Mouse (Mus musculus) kidney, postnatal 14 days (tissue): ENCODE measurements around the gene Fkbp3.
"Not testable (repeated sequence)": the region's sequence is repeated elsewhere in the genome, so short reads cannot be mapped to it uniquely, and the experiment has no call there.

Experiments
- DNase-seq: peaks from one replicate; pipeline ENCODE4 v3.0.0; 2022; ENCODE audit warnings: mixed read lengths

Gene Fkbp3

GRCm38 (mm10) chr12:65073611-65074178 is at the start of gene Fkbp3:
Gene Fkbp3 (minus strand): TSS chr12:65074007.
- peak; percentile 98 for DNase-seq

GRCm38 (mm10) chr12:65119451-65119850 is 45.6 kb upstream of the Fkbp3 start:
- DNase-seq = no peak

DNA sequence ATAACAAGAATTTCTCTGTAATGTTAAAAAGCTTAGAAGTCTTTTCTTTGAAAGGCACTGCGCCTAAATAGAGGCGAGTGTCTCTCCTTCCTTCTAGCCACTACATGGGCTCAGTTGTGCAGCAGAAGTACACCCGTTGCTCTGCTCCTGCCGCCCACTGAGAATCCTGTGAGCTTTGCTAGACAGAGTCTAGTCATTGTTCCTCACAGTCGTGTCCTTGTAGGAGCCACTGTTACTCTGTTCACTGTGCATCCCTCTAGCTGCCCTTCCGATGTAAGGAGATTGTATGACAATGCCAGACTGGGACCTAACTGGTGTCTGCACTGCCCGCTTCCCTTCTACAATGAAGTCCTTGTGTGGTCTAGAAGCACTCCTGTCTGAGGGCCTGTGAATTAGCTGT is 45.2 kb upstream of the Fkbp3 start:
- DNase-seq = no peak

DNA sequence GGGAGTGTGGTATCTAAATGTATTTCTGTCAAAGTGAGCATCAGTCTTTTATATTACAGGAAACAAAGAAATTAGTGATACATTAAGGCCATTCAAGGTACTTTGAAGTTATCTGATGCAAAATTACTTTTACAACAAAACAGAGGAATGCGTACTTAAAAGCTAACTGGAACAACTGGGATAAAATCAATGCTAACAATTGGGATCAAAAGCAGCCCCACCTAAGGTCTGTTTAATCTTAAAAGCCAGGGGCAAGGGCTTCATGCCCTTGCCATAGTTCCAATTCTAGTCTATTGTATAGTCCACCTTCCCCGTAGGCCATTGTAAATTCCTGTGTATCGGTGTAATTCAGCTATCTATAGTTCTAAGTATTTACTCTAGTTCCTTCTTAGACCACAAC is 41.2 kb upstream of the Fkbp3 start:
- DNase-seq = not testable (repeated sequence)

DNA sequence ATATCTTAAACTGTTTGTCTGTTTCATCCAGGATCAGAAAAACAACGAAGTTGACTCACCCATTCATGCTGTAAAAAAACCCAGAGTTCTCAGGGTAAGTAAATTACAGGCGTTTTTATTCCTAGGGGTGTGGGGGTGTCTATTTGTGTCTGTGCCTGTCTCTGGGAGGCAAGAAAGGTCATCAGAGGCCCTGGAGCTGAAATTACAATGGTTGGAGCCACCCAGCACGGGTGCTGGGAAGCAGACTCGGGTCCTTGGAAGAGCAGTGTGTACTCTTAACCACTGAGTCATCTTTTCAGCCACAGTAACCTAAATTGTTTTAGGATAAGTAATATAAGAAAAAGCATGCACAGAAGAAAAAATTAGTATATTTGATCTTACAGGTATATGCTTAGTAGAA is 40.1 kb upstream of the Fkbp3 start:
- DNase-seq = no peak

DNA sequence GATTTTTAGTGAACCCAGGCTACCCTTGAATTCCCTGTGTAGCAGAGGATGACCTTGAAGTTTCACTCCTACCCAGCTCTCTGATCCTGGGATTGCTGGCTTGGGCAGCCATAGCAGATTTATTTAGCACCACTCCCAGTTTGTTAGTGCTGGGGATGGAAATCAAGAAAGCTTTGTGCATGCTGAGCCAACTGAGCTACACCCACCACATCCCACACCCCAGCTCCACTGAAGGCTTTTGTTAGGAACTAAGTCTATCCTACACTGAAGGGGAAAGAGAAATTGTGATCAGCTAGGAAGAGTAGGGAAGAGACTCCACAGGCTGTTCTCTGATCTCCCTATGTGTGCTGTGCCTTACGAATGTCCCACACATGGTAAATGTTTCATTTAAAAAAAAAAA is 39.0 kb upstream of the Fkbp3 start:
- no peak for DNase-seq

DNA sequence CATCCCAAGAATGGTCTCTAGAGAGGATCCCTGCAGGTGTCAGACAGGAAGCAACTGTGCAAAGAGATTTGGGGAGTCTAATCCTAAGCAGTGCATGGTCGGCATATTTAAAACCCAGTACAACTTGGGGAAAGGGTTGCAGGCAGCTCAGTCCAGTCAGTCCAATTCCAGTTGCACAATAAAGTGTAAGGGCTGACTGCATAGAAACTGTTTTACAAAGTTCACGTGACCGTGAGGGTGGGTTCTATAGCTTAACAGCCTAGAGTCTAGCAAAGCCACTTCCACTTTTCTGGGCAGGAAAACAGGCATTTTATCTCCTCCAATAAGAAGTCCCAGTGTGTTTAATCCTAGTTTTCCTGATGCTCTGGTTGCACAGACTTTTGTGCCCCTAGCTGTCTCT is 37.7 kb upstream of the Fkbp3 start:
- DNase-seq = no peak

DNA sequence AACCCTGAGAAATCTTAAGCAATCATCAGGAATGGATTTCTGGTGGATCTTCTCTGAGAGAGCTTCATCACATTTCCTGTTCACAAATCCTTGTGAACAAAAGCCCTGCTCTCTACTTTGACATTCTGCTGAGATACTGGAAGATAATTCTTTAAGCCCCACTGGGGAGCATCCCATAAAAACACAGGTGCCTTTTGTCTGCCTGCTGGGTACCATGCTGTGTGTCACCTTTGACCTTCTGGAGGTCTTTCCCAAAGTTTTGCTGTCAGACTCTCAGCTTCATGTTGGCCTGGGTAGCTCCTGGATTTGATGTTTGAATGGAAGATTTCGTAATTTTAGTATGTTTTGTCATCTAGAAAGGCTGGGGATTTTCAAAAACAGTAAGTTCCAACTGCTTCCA is 34.9 kb upstream of the Fkbp3 start:
- DNase-seq = no peak

DNA sequence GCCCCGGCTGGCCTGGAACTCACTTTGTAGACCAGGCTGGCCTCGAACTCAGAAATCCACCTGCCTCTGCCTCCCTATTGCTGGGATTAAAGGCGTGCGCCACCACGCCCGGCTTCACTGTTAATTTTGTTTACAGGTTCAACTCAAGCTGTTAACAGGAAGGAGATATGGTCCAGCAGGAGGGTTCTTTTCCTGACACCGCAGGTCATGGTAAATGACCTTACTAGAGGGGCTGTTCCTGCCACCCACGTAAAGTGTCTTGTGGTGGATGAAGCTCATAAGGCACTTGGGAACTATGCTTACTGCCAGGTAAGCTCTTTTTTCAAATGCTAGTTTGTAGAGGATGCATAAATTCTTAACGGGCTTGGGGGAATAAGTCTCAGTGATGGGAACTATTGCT is 3.1 kb upstream of the Fkbp3 start:
- no peak for DNase-seq

- DNase-seq = no peak
Observed at GRCm38 (mm10) chr12:65075733-65076310, 2.0 kb upstream of the Fkbp3 start.

DNA sequence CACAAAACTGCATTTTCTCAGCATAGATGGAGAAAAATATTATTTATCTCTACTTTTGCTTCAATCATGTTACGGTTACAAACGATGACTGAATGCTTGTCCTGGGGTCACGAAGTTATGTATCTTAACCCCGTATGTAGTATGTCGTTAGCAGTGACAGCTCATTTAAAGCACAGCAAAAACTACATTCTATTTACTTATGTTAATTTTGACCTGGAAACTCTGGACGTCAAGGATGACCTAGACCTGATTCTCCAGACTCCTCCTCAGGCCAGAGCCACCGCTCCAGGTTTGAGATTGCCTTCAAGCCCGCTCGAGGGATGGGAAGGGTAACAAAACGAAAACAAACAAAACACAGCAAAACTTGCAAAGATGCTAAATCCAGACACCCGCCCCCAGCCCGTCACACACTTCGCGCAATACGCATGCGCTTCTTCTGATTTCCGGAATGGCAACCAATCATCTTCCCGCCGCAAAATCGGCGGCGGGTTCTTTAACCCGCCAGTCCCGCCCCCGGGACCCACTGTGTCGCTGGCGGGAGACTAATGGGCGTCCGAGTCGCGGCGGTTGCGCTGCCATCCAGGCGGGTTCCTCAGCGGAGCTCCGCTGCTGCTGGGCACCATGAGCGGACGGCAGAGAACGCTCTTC is 1.4 kb upstream of the Fkbp3 start, which contains the start of gene Fancm:
Gene Fancm (plus strand): TSS at position 519 of the 648 bp plus-strand sequence.
- peak; percentile 94 for DNase-seq

DNA sequence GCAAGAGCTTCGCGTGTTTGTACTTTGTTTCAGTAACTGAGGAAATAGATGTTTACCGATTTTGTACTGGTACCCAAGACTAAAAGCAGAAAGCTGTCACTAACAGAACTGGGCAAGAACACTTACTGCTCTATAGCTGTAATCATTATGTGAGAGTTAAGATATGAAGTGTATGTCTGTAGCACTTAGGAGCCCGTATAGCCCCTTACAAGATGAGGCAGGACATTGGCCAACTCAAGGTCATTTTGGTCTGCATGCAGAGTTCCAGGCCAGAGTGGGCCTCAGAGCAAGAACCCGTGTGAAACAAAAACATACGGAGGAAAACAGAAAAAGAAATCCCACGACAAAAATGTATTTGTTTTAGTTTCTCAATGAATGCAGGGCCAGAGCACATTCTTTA is 844 bp upstream of the Fkbp3 start:
- no peak for DNase-seq

DNA sequence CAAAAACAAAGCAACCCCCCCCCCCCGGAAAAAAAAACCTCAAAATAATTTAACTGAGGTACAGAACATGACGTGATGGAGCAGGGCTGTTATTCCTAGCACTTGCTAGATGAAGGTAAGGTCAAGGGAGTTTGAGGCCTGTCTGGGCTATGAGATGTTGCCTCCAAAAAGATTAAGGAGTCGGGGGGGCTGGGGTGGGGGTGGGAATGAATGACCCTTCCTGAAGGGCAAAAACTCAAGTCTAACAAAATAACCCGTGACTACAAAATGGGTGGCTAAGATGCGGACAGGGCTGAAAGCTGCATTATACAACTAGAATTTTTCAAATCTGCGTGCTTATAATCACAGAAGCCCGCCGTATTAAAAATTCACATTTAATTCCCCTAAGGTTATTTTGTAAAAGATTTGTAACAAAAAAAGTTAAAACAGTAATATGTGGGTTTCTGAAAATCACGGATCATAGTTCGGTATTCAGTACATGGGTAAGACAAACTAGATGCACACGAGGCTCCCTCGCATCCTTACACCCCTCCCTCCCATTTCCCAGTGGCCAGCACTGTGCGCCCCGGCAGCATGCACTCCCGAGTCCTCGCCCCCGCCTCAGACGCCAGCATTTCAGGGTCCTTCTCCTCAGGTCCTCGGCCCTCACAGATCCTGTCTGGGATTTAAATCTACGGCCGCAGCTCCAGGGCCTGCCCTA is 746 bp downstream of the Fkbp3 start:
- no peak for DNase-seq

GRCm38 (mm10) chr12:65068409-65068808 is 5.4 kb downstream of the Fkbp3 start:
- DNase-seq = no peak

GRCm38 (mm10) chr12:65066234-65066633 is 7.6 kb downstream of the Fkbp3 start:
- no peak for DNase-seq

DNA sequence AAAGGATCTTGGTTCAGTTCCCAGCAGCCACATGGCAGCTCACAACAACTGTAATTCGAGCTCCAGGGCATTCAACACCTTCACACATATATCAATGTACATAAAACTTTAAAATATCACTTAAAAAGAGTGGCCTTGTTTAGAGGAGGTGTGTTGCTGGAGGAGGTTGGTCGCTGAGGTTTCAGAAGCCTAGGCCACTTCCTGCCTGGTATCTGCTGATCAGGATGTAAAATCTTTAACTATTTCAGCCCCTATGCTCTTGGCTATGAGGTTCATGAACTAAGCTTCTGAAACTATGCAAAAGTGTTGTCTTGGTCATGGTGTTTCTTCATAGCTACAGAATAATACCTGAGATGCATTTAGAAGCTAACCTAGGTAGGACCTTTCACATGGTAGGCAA is 8.6 kb downstream of the Fkbp3 start:
- no peak for DNase-seq

DNA sequence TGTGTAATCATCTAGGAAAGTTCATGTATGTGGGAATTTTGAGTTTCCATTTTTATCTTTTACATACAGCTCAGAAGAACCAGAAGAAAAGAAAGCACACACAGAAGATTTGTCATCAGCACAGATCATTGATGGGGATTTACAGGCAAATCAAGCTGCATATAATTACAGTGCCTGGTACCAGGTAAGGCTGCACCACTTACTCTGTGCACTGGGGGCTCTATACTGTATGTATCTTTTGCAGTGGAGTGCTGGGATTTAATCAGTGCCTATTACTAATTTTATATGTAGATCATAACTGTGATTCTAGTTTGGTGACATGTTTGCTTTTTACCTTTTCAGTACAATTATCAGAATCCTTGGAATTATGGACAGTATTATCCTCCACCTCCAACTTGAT is 12.7 kb downstream of the Fkbp3 start:
- DNase-seq = no peak

DNA sequence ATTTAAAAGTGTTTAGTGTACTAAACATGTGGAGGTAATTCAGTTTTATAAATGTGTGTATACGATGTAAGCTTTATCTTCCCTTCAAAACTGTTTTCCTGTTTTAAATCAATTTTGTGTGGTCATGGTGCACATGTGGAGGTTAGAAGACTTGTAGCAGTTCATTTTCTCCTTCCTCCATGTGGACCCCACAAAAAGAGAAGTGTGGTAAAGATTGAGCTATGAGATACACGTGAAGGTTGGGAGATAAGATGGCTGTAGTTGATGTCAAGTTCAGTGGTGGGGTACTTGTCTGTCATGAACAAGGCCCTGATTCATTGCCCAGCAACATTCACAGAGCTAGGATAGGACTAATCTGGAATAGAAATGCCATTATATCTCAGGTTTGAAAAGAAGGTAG is 15.6 kb downstream of the Fkbp3 start:
- DNase-seq = no peak

GRCm38 (mm10) chr12:65048799-65049198 is 25.0 kb downstream of the Fkbp3 start:
- DNase-seq = no peak

- DNase-seq = no peak
Observed at GRCm38 (mm10) chr12:65037546-65037937, 36.3 kb downstream of the Fkbp3 start.

DNA sequence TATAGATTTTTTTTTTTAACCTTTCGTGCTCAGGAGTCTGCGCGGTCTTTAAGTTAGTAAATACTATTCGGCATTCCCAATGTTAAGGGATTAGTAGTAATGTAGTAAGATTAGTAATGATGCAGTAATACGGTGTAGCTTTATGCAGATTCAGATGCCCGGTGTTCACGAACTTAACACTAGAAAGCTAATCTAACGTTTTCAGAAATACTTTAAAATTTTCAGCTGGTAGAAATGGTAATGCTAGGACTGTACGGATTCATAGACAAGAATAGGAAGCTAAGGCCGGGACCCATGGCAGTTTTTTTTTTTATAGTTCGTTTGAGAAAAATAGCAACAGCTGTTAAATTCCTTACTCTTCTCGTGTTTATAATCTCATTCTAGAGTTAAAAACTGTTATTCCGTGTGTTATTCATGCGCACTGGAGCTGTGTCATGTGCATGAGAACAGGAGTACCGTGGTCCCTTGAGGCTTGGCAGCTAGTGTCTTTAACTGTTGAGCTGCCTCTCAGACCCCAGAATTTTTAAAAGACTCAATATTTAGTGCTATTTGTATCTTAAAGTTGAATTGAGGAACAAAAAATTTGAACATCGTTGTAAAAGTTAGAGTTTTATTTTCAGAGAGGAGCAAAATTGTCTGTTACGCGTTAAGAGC is 36.8 kb downstream of the Fkbp3 start:
- no peak for DNase-seq

DNA sequence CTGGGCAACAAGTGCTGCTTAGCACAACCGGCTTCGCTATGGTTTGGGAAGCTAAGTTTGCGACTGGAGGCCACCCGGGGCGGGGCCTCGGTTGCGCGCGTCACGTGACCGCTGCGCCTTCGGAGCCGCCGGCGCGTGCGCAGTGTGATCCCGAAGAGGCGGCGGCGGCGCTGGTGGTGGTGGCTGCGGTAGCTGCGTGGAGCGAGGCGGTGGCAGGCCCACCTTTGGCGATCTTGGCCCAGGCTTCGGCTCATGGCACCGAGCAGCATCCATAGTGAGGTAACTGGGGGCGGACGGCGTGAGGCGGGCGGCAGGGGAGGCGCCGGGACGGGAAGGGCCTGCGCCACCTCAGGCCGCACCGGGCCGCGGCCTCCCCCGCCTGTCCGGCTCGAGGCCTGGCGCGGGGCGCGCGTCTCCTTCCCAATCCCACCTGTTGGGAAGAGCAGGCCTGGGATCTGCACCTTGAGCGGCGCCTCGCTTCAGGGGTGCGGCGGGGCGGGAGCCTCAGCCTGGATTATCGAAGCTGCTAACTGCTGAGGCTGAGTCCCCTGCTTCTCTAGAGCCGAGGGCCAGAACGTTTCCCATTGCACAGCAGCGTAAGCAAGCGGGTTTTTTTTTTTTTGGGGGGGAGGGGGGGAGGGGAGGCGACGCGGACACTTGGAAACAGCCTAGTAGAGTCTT is 37.5 kb downstream of the Fkbp3 start, which contains the start of gene Prpf39:
Gene Prpf39 (plus strand): TSS at position 144 of the 681 bp plus-strand sequence.
- peak; percentile 95 for DNase-seq

DNA sequence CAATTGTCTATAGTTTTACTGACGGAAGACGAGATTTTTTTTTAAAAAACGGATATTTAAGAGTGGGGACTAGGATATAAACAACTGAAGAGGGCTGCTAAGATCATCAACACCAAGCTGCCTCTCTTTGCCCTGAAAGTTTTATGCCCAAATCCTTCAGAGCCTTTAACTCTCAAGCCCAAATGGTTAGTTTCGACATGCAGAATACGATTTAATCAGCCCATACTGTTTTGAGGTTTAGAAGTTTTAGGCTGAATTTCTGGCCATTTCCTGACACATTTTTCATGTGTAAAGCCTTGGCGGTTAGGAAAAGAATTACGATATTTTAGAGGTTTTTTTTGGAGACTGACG is 38.0 kb downstream of the Fkbp3 start:
- DNase-seq = no peak
